8 mouse cellular contexts compared by ENCODE assay signal in the genomic region with DNA sequence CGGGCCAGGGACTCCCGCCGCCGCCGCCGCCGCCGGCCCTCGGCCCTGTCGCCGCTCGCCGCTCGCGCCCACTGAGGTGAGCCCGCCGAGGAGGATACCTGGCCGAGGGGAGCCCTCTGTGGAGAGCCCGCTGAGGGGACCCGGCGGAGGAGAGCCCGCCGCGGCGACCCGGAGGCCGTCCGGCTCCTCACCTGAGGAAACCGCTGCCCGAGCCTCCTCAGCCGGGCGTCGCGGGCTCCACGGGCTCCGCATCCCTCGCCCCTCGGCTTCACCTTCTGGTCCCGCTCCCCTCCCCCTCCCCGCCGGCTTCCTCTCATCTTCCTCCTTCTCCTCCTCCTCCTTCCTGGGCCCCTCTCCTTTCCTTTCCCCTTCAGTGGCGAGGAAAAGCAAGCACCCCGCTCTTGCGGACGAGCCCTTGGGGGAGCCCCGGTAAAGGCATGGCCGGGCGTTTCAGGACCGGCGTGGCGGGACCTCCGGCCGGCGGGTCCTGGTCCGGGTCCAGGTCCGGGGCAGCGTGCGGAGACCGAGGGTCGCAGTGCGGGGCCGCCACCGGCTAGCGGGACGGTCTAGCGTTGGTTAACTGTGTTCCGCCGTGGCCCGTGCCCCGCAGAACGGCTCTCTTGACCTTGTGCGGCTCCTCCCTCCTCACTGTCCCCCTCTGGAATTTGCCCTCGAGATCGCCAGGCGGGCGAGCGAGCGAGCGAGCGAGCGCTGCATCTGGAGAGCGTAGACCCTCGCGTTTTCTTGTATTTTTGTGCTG. TPM values are rescaled to one million over a fixed set of nuclear protein-coding genes. Genes with fewer than 3 reads are reported as not detected.
DNase-seq lines count a peak whose midpoint lies in the region; ATAC-seq lines count a peak whose summit lies in the region.

No protein-coding gene starts in this region.

- H3K9me3 ChIP-seq in limb, embryonic 10.5 days (replicated peaks): no peaks in the 10 kb centered on the region
- no peaks in the 10 kb centered on the region for H3K9me3 ChIP-seq in midbrain, embryonic 12.5 days

- peak overlapping the region; percentile 78 for H3K4me2 ChIP-seq in midbrain, embryonic 12.5 days (replicated peaks)

- H3K9ac ChIP-seq in midbrain, embryonic 12.5 days (replicated peaks): peak overlapping the region; percentile 96

- peak; percentile 53 for ATAC-seq in midbrain, embryonic 12.5 days (ENCODE audit: low FRiP score, low read depth)

- under 1% methylated on average over 84 of the region's 84 CpGs for WGBS in limb, embryonic 10.5 days
- under 1% methylated on average over 47 of the region's 84 CpGs for WGBS in midbrain, embryonic 12.5 days

- H3K27me3 ChIP-seq in limb, embryonic 10.5 days (ENCODE audit: low read depth, poor library complexity, severe bottlenecking): no peaks in the 10 kb centered on the region
- no peaks in the 10 kb centered on the region for H3K27me3 ChIP-seq in midbrain, embryonic 12.5 days

- H3K4me1 ChIP-seq in limb, embryonic 10.5 days: peaks cover 30% of the 10 kb centered on the region
- peaks cover 31% of the 10 kb centered on the region for H3K4me1 ChIP-seq in midbrain, embryonic 12.5 days

- peak overlapping the region; percentile 99 for H3K27ac ChIP-seq in limb, embryonic 10.5 days
- H3K27ac ChIP-seq in midbrain, embryonic 12.5 days (replicated peaks): peak overlapping the region; percentile 94

- H3K36me3 ChIP-seq in limb, embryonic 10.5 days: peaks cover 31% of the 10 kb centered on the region
- H3K36me3 ChIP-seq in midbrain, embryonic 12.5 days: peaks cover 8% of the 10 kb centered on the region

- peak; percentile 56 to 65 for DNase-seq in heart, adult 18-20 months
- no peak for DNase-seq in heart, adult 8-10 months (ENCODE audit: low spot score)
- peak; percentile 41 to 62 for DNase-seq in cerebellum, adult 18-20 months
- peak; percentile 18 to 36 for DNase-seq in frontal cortex, postnatal 10 days (ENCODE audit: low spot score in 2 of 2)
- peak; percentile 52 for DNase-seq in induced T-regulatory cell, adult 2 months (ENCODE audit: low read depth)
- DNase-seq in limb, embryonic 10.5 days (ENCODE audit: low spot score): peak; percentile 79
- peak; percentile 17 to 71 for DNase-seq in spleen, postnatal 4 days (ENCODE audit: low spot score in 2 of 2)

- peak overlapping the region; percentile 97 for H3K4me3 ChIP-seq in limb, embryonic 10.5 days
- H3K4me3 ChIP-seq in midbrain, embryonic 12.5 days: peak overlapping the region; percentile 94

RNA-seq across cellular contexts. Expression of a gene that starts 1.1 kb away (rescaled TPM):
- total RNA-seq in heart, adult 18-20 months (2021): 100 to 1,000 TPM in 1 of 2 experiments, 10 to 100 TPM in 1; 99.5 to 111 TPM
- total RNA-seq in heart, adult 8-10 months (2022): 100 to 1,000 TPM; 105 to 121 (median 111) TPM
- polyA plus RNA-seq in limb, embryonic 10.5 days (2016; fragmentation: Nextera tagmentation; extraction: Ambion mirVana): 28.2 and 29.4 TPM in 2 replicates
- polyA plus RNA-seq in midbrain, embryonic 12.5 days (2016; fragmentation: Nextera tagmentation; extraction: Ambion mirVana): 37.7 and 37.9 TPM in 2 replicates
